Mouse (Mus musculus): ENCODE results near the gene Proser1. TPM values are rescaled to one million over a fixed set of nuclear protein-coding genes. Genes with fewer than 3 reads are reported as not detected.

Gene Proser1
- polyA plus RNA-seq, 1 experiment from 2014 or later, result 31.2 TPM

- no peak for ATAC-seq (ENCODE audit: low FRiP score)
- Histone ChIP-seq H3K27me3 (no peaks in the 10 kb centered on the region), H3K4me1 (peaks cover 40% of the 10 kb centered on the region), H3K36me3 (replicated peaks) (peaks cover 24% of the 10 kb centered on the region), H3K9ac (no peak overlapping the region), H3K27ac (no peak overlapping the region), H3K4me3 (replicated peaks) (no peak overlapping the region), H3K4me2 (no peak overlapping the region), H3K9me3 (no peaks in the 10 kb centered on the region)
- WGBS, result 84% methylated on average over 4 of the region's 5 CpGs
These were observed 3.9 kb downstream of the Proser1 start for GRCm38 (mm10) chr3:53467356-53467755.

- H3K27ac ChIP-seq, result no peak overlapping the region
- peaks cover 37% of the 10 kb centered on the region for H3K4me1 ChIP-seq
- H3K9me3 ChIP-seq, result no peaks in the 10 kb centered on the region
- no peak overlapping the region for H3K4me3 ChIP-seq (replicated peaks)
- no peak for ATAC-seq (ENCODE audit: low FRiP score)
- 90% methylated on average over 5 of the region's 5 CpGs for WGBS
- H3K36me3 ChIP-seq (replicated peaks), result peaks cover 47% of the 10 kb centered on the region
- H3K4me2 ChIP-seq, result no peak overlapping the region
- H3K27me3 ChIP-seq, result no peaks in the 10 kb centered on the region
- no peak overlapping the region for H3K9ac ChIP-seq
These were observed 6.2 kb downstream of the Proser1 start for GRCm38 (mm10) chr3:53469650-53470049.

- Histone ChIP-seq H3K9me3 (no peaks in the 10 kb centered on the region), H3K4me2 (no peak overlapping the region), H3K4me3 (replicated peaks) (no peak overlapping the region), H3K4me1 (peaks cover 14% of the 10 kb centered on the region), H3K36me3 (replicated peaks) (peaks cover 64% of the 10 kb centered on the region), H3K27me3 (no peaks in the 10 kb centered on the region), H3K9ac (no peak overlapping the region), H3K27ac (no peak overlapping the region)
- no peak for ATAC-seq (ENCODE audit: low FRiP score)
- 94% methylated on average over 5 of the region's 5 CpGs for WGBS
These were observed 8.6 kb downstream of the Proser1 start for GRCm38 (mm10) chr3:53472061-53472460.

- peaks cover under 1% of the 10 kb centered on the region; the same call in 1 of the 2 replicates for H3K4me1 ChIP-seq
- no peak overlapping the region for H3K27ac ChIP-seq
- H3K36me3 ChIP-seq (replicated peaks), result peaks cover 80% of the 10 kb centered on the region
- H3K4me2 ChIP-seq, result no peak overlapping the region
- H3K4me3 ChIP-seq (replicated peaks), result no peak overlapping the region
- ATAC-seq (ENCODE audit: low FRiP score), result no peak
- H3K9me3 ChIP-seq, result no peaks in the 10 kb centered on the region
- WGBS, result 71% methylated on average over 4 of the region's 4 CpGs
- H3K9ac ChIP-seq, result no peak overlapping the region
- H3K27me3 ChIP-seq, result no peaks in the 10 kb centered on the region
These were observed 10.7 kb downstream of the Proser1 start for GRCm38 (mm10) chr3:53474179-53474578.

GRCm38 (mm10) chr3:53475889-53476288 lies 12.4 kb downstream of the Proser1 start:
- H3K9ac ChIP-seq, result no peak overlapping the region
- H3K4me3 ChIP-seq (replicated peaks), result no peak overlapping the region
- WGBS, result 76% methylated on average over 6 of the region's 6 CpGs
- H3K27me3 ChIP-seq, result no peaks in the 10 kb centered on the region
- H3K4me2 ChIP-seq, result no peak overlapping the region
- ATAC-seq (ENCODE audit: low FRiP score), result 0 out of 2 replicates have a peak, but pooled peaks have one; percentile 37
- H3K4me1 ChIP-seq, result no peaks in the 10 kb centered on the region
- no peaks in the 10 kb centered on the region for H3K9me3 ChIP-seq
- peaks cover 88% of the 10 kb centered on the region for H3K36me3 ChIP-seq (replicated peaks)
- no peak overlapping the region for H3K27ac ChIP-seq

GRCm38 (mm10) chr3:53477468-53477867 lies 14.0 kb downstream of the Proser1 start:
- Histone ChIP-seq H3K9me3 (no peaks in the 10 kb centered on the region), H3K27me3 (no peaks in the 10 kb centered on the region), H3K27ac (no peak overlapping the region), H3K36me3 (replicated peaks) (peaks cover 88% of the 10 kb centered on the region), H3K4me3 (replicated peaks) (no peak overlapping the region), H3K4me1 (no peaks in the 10 kb centered on the region), H3K4me2 (no peak overlapping the region), H3K9ac (no peak overlapping the region)
- WGBS, result 95% methylated on average over 17 of the region's 17 CpGs
- ATAC-seq (ENCODE audit: low FRiP score), result 0 out of 2 replicates have a peak, but pooled peaks have one; percentile 15

GRCm38 (mm10) chr3:53478419-53479046 lies 15.1 kb downstream of the Proser1 start:
- H3K9me3 ChIP-seq, result no peaks in the 10 kb centered on the region
- WGBS, result 97% methylated on average over 30 of the region's 30 CpGs
- peak; percentile 57; the same call in 1 of the 2 replicates for ATAC-seq (ENCODE audit: low FRiP score)
- H3K27ac ChIP-seq, result no peak overlapping the region
- H3K4me2 ChIP-seq, result no peak overlapping the region
- H3K9ac ChIP-seq, result no peak overlapping the region
- no peak overlapping the region for H3K4me3 ChIP-seq (replicated peaks)
- no peaks in the 10 kb centered on the region for H3K4me1 ChIP-seq
- no peaks in the 10 kb centered on the region for H3K27me3 ChIP-seq
- peaks cover 81% of the 10 kb centered on the region for H3K36me3 ChIP-seq (replicated peaks)

- H3K27me3 ChIP-seq, result no peaks in the 10 kb centered on the region
- H3K4me2 ChIP-seq, result no peak overlapping the region
- H3K4me3 ChIP-seq (replicated peaks), result no peak overlapping the region
- H3K27ac ChIP-seq, result no peak overlapping the region
- H3K9me3 ChIP-seq, result no peaks in the 10 kb centered on the region
- ATAC-seq (ENCODE audit: low FRiP score), result no peak
- 92% methylated on average over 8 of the region's 8 CpGs for WGBS
- H3K4me1 ChIP-seq, result no peaks in the 10 kb centered on the region
- H3K36me3 ChIP-seq (replicated peaks), result peaks cover 37% of the 10 kb centered on the region
- H3K9ac ChIP-seq, result no peak overlapping the region
These were observed 20.1 kb downstream of the Proser1 start for GRCm38 (mm10) chr3:53483414-53484059.

GRCm38 (mm10) chr3:53486561-53486960 lies 23.1 kb downstream of the Proser1 start:
- Histone ChIP-seq H3K4me3 (replicated peaks) (no peak overlapping the region), H3K36me3 (replicated peaks) (peaks cover 12% of the 10 kb centered on the region), H3K9me3 (no peaks in the 10 kb centered on the region), H3K4me1 (no peaks in the 10 kb centered on the region), H3K4me2 (no peak overlapping the region), H3K27ac (no peak overlapping the region), H3K9ac (no peak overlapping the region), H3K27me3 (no peaks in the 10 kb centered on the region)
- 89% methylated on average over 10 of the region's 10 CpGs for WGBS
- ATAC-seq (ENCODE audit: low FRiP score), result no peak

- no peak overlapping the region for H3K4me3 ChIP-seq (replicated peaks)
- H3K27me3 ChIP-seq, result no peaks in the 10 kb centered on the region
- H3K27ac ChIP-seq, result no peak overlapping the region
- WGBS, result 79% methylated on average over 9 of the region's 9 CpGs
- no peaks in the 10 kb centered on the region for H3K9me3 ChIP-seq
- no peak overlapping the region for H3K9ac ChIP-seq
- no peaks in the 10 kb centered on the region for H3K4me1 ChIP-seq
- H3K4me2 ChIP-seq, result no peak overlapping the region
- no peak for ATAC-seq (ENCODE audit: low FRiP score)
- H3K36me3 ChIP-seq (replicated peaks), result peaks cover 7% of the 10 kb centered on the region
These were observed 23.6 kb downstream of the Proser1 start for GRCm38 (mm10) chr3:53486996-53487576.

GRCm38 (mm10) chr3:53488353-53488752 lies 24.9 kb downstream of the Proser1 start, which contains the start of gene Stoml3:
Gene Stoml3 (plus strand): TSS chr3:53488653.
- H3K9me3 ChIP-seq, result no peaks in the 10 kb centered on the region
- H3K27me3 ChIP-seq, result no peaks in the 10 kb centered on the region
- 73% methylated on average over 6 of the region's 6 CpGs for WGBS
- ATAC-seq (ENCODE audit: low FRiP score), result no peak
- no peak within 1 kb of the TSS for H3K27ac ChIP-seq
- no peak within 1 kb of the TSS for H3K4me3 ChIP-seq (replicated peaks)
- no peak within 1 kb of the TSS for H3K9ac ChIP-seq
- H3K4me2 ChIP-seq, result no peak within 1 kb of the TSS
- H3K4me1 ChIP-seq, result no peaks in the 10 kb centered on the region
- no peaks in the 10 kb centered on the region for H3K36me3 ChIP-seq (replicated peaks)

- Histone ChIP-seq H3K4me2 (no peak overlapping the region), H3K4me1 (no peaks in the 10 kb centered on the region), H3K27ac (no peak overlapping the region), H3K27me3 (no peaks in the 10 kb centered on the region), H3K9ac (no peak overlapping the region), H3K9me3 (no peaks in the 10 kb centered on the region), H3K36me3 (replicated peaks) (no peaks in the 10 kb centered on the region), H3K4me3 (replicated peaks) (no peak overlapping the region)
- WGBS, result 90% methylated on average over 6 of the region's 6 CpGs
- no peak for ATAC-seq (ENCODE audit: low FRiP score)
These were observed 35.0 kb downstream of the Proser1 start for GRCm38 (mm10) chr3:53498351-53498905.
